Mouse (Mus musculus) heart, embryonic 10.5 days (tissue): ENCODE data around the gene Rnf8. TPM values are rescaled to one million over a fixed set of nuclear protein-coding genes. Genes with fewer than 3 reads are reported as not detected.
"Not testable (repeated sequence)": the region's sequence is repeated elsewhere in the genome, so short reads cannot be mapped to it uniquely, and the experiment has no call there.

Experiments
- DNase-seq: peaks from one replicate; pipeline ENCODE4 v3.0.0-alpha.2; 2017; ENCODE audit warnings: low spot score
- H3K27ac ChIP-seq: fragments of 300-500 bp; sonication (generic); 2 replicates; pipeline ENCODE4 v1.5.1; 2016; ENCODE audit warnings: mild to moderate bottlenecking
- H3K27me3 ChIP-seq: fragments of 300-500 bp; sonication (generic); 2 replicates; pipeline ENCODE4 v1.6.1; 2016; ENCODE audit warnings: mild to moderate bottlenecking; ENCODE audit not compliant: poor library complexity, insufficient read depth, severe bottlenecking
- H3K36me3 ChIP-seq: fragments of 300-500 bp; sonication (generic); 2 replicates; pipeline ENCODE4 v1.6.1; 2016; ENCODE audit warnings: mild to moderate bottlenecking, moderate library complexity
- H3K4me1 ChIP-seq: fragments of 300-500 bp; sonication (generic); 2 replicates; pipeline ENCODE4 v1.6.1; 2016; ENCODE audit warnings: mild to moderate bottlenecking
- H3K4me3 ChIP-seq: fragments of 300-500 bp; sonication (generic); 2 replicates; pipeline ENCODE4 v1.5.1; 2016; ENCODE audit warnings: mild to moderate bottlenecking, moderate library complexity
- H3K9me3 ChIP-seq: fragments of 300-500 bp; sonication (generic); 2 replicates; pipeline ENCODE4 v1.6.1; 2016; ENCODE audit warnings: mild to moderate bottlenecking, moderate library complexity
- WGBS: fragments of 180-500 bp; shearing (Covaris S2); methylation state at CpG from one replicate; pipeline ENCODE4 v1.1.7; 2016; 5-methylcytosine and 5-hydroxymethylcytosine counted together
- polyA plus RNA-seq: library from polyadenylated mRNA; unstranded; fragments of >200 nt; fragmentation: Nextera tagmentation; extraction: Ambion mirVana; gene quantifications from 2 replicates; pipeline ENCODE4 v1.2.1, GENCODE M21; 2016

The Rnf8 gene
- polyA plus RNA-seq, 1 experiment from 2014 or later: 85.7 TPM

DNA sequence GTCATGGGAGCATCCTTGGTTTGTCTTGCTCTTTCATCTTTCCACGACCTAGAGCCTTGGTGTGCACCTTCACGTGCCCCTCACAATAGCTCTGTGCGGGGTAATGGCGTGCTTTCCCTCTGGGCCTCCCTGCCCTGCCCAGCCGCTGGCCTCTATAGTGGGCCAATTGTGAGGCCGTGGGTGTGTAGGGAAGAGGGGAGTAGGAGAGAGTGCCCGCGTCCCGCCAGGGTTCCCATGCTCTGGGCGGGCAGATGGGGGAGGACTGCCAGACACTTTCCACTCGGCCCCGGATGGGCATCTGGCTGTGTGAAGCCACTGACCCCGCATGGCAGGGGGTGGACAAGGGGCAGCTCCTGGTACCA lies 17.8 kb upstream of the Rnf8 start:
- Histone ChIP-seq H3K36me3 (peaks cover 53% of the 10 kb centered on the region), H3K4me3 (no peak overlapping the region), H3K27me3 (no peaks in the 10 kb centered on the region), H3K9me3 (no peaks in the 10 kb centered on the region), H3K4me1 (peaks cover 24% of the 10 kb centered on the region), H3K27ac (peak overlapping the region; percentile 3)
- no peak for DNase-seq
- 88% methylated on average over 13 of the region's 13 CpGs for WGBS

DNA sequence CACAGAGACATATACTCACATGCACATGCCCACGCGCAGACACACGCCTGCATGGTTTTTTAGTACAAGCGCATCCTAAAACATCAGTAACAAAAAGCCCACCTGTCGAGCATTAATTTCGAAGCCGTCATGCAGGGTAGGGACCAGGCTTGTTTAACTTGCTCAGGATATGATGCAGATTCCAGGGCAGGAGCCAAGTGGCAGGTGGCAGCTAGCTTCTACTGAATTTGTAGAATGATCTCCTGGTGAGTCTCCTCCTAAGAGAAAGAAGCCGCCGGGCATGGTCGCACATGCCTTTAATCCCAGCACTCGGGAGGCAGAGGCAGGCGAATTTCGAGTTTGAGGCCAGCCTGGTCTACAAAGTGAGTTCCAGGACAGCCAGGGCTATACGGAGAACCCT lies 15.5 kb upstream of the Rnf8 start:
- 94% methylated on average over 14 of the region's 14 CpGs for WGBS
- peaks cover 24% of the 10 kb centered on the region for H3K4me1 ChIP-seq
- no peak overlapping the region for H3K27ac ChIP-seq
- H3K4me3 ChIP-seq: no peak overlapping the region
- DNase-seq: no peak
- H3K9me3 ChIP-seq: no peaks in the 10 kb centered on the region
- no peaks in the 10 kb centered on the region for H3K27me3 ChIP-seq
- peaks cover 72% of the 10 kb centered on the region for H3K36me3 ChIP-seq

DNA sequence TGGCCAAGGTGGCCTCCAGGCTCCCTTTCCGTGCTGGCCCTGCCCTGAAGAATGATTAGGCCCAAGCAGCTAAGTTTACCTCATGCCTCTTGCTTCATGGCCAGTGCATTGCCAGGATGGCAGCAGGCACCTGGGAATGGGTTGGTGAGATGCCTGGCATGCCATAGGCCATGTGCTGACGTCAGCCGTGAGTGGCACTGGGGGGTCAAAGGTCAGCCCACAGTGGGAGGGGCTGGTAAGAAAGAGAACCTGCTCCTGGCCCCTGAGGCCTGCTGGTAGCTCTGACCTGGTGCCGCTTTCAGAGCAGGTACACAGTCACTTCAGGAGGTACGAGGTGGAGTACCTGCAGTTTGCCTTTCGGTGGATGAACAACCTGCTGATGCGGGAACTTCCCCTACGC lies 15.1 kb upstream of the Rnf8 start:
- H3K27me3 ChIP-seq: no peaks in the 10 kb centered on the region
- peaks cover 24% of the 10 kb centered on the region for H3K4me1 ChIP-seq
- no peaks in the 10 kb centered on the region for H3K9me3 ChIP-seq
- no peak overlapping the region for H3K4me3 ChIP-seq
- WGBS: 86% methylated on average over 8 of the region's 8 CpGs
- H3K36me3 ChIP-seq: peaks cover 75% of the 10 kb centered on the region
- DNase-seq: no peak
- H3K27ac ChIP-seq: no peak overlapping the region

DNA sequence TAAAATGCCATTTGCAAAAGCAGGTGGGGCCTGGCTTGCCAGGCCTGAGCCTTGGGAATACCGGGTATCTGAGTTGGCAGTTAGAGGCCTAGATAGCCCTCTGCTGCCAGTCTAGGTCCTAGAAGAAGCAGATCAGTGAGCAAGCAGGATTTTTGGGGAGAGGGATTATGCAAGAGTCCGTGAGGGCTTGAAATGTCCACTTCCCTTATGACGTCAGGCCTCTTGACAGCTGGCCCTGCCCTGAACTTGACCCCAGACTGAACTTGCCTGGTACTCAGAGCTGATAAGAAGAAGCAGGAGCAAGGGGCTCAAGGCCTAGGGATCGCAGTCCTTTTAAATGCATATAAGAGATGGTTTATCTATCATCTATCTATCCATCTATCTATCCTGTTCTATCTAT lies 13.2 kb upstream of the Rnf8 start:
- H3K36me3 ChIP-seq: peaks cover 72% of the 10 kb centered on the region
- no peak overlapping the region for H3K4me3 ChIP-seq
- no peak overlapping the region for H3K27ac ChIP-seq
- peaks cover 22% of the 10 kb centered on the region for H3K4me1 ChIP-seq
- WGBS: 56% methylated on average over 4 of the region's 4 CpGs
- no peak for DNase-seq
- no peaks in the 10 kb centered on the region for H3K27me3 ChIP-seq
- H3K9me3 ChIP-seq: no peaks in the 10 kb centered on the region

DNA sequence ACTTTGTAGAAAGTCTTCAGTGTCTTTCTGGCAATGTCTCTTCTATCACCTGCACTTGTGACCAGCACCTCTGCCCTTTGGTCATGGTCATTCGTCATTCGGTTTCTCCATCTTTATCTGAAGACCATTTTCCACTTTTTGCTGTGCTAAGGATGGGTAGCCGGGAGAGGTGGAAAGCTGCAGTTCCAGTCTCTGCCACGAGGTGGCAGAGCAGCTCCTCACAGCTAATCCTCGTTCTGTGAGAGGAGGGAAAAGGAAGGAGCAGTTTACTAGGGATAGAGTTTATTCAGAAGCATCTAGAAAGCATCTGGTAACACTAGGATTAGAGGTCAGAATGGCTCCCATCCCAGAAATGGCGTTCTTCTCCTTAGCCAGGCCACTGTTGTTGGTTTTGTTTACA lies 11.3 kb upstream of the Rnf8 start:
- WGBS: 22% methylated on average over 6 of the region's 6 CpGs
- H3K36me3 ChIP-seq: peaks cover 62% of the 10 kb centered on the region
- peaks cover 14% of the 10 kb centered on the region for H3K4me1 ChIP-seq
- no peaks in the 10 kb centered on the region for H3K9me3 ChIP-seq
- no peak overlapping the region for H3K27ac ChIP-seq
- no peaks in the 10 kb centered on the region for H3K27me3 ChIP-seq
- H3K4me3 ChIP-seq: no peak overlapping the region
- DNase-seq: no peak

DNA sequence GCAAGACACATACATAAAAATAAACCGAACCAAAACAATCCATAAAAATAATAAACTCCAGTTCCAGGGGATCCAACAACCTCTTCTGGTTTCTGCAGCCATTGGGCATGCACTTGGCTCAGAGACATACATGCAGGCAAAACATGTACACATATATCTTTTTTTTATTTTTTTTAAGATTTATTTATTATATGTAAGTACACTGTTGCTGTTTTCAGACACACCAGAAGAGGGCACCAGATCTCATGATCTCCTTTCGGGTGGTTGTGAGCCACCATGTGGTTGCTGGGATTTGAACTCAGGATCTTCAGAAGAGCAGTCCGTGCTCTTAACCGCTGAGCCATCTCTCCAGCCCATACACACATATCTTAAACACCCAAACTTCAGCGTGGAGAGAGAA lies 1.1 kb upstream of the Rnf8 start:
- not testable (repeated sequence) for DNase-seq, H3K27ac ChIP-seq, H3K27me3 ChIP-seq, H3K9me3 ChIP-seq, H3K4me3 ChIP-seq, H3K36me3 ChIP-seq
- H3K4me1 ChIP-seq: peaks cover 35% of the 10 kb centered on the region
- 79% methylated on average over 5 of the region's 5 CpGs for WGBS

DNA sequence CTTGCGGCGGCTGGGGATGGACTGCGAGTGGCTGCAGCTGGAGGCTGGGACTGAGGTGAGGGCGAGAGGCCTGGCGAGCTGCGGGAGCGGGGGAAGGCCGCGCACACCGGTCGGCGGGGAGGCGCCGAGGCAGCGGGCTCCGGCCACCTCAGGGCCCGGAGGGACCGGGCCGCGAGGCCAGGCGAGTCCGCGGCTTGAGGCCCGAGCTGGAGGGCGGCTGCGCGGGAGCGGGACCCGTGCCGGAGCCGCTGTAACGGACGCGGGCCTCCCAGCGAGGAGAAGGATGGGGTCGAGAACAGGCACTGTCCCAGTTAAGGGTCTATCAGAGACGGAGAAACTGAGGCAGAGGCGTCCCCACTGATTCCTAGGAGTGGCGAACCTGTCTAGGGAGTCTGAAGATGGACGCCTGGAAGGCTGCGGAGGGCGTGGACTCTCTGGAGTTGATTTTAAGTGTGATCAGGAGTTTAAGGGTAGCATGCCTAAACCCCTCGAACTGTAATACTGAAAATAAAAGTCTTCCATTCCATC lies 498 bp downstream of the Rnf8 start:
- DNase-seq: no peak

DNA sequence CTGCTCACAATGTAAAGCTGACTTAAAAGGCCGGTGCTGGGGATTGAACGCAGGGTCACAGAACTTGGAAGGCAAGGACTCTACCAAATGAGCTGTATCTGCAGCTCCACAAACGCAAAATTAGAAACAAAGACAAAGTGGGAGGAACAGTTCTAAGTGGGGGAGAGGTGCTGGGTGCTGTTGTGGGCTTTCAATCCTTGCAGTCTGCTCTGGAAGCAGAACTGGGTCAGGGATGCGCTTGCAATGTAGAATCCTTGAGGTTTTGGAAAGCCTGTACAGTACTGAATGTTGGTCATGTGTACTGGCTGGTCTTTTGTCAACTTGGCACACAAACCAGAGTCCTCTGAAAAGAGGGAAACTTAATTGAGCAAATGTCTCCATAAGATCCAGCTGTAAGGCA lies 1.0 kb downstream of the Rnf8 start:
- no peaks in the 10 kb centered on the region for H3K27me3 ChIP-seq
- peaks cover 24% of the 10 kb centered on the region for H3K36me3 ChIP-seq
- H3K4me3 ChIP-seq: peak overlapping the region; percentile 98
- peaks cover 35% of the 10 kb centered on the region for H3K4me1 ChIP-seq
- WGBS: 10% methylated on average over 4 of the region's 4 CpGs
- DNase-seq: no peak
- H3K27ac ChIP-seq: peak overlapping the region; percentile 98
- H3K9me3 ChIP-seq: no peaks in the 10 kb centered on the region

More for the DNA sequence above, 498 bp downstream of the Rnf8 start:
- Histone ChIP-seq H3K9me3 (no peaks in the 10 kb centered on the region), H3K4me3 (peak overlapping the region; percentile 98), H3K27me3 (no peaks in the 10 kb centered on the region), H3K4me1 (peaks cover 35% of the 10 kb centered on the region), H3K36me3 (peaks cover 21% of the 10 kb centered on the region), H3K27ac (peak overlapping the region; percentile 98)
- whole genome bisulfite sequencing: under 1% methylated on average over 43 of the region's 43 CpGs

DNA sequence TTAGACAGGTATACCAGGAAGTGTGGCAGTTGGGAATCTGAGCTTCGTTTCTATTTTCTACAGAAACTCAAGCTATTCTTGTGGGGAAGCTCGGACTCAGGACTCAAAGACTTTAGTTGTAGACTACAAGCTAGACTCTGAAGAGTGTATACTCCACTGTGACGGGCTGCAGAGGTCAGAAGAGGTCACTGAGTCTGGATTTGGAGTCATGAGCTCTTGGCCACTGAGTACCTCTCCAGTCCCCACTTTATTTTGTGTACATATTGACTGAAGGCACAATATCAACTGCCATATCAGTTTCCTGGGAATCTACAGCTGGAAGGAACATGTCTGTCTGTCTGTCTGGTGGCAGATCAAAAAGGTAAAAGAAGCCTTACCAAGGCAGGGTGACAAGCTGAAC lies 4.6 kb downstream of the Rnf8 start:
- Histone ChIP-seq H3K4me3 (no peak overlapping the region), H3K4me1 (peaks cover 19% of the 10 kb centered on the region), H3K27ac (no peak overlapping the region), H3K36me3 (peaks cover 60% of the 10 kb centered on the region), H3K27me3 (no peaks in the 10 kb centered on the region), H3K9me3 (no peaks in the 10 kb centered on the region)
- no peak for DNase-seq
- WGBS: 80% methylated on average over 3 of the region's 3 CpGs

DNA sequence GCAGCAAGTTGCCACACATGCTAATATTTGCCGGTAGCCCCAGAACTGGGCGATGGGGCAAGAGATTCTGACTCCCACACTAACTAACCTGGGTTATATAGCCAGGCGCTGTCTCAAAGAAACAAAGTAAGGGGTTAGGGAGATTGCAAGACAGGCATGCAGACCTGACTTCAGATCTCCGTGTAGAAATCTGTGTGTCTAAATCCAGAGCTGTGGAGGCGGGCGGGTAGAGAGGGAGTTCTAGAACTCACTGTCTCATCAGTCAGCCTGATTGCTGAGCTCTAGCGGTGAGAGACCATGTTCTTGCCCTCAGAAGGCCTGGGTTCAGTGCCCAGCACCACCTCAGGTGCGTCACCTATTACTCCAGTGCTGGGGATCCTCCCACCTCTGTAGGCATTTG lies 8.9 kb downstream of the Rnf8 start:
- Histone ChIP-seq H3K27ac (no peak overlapping the region), H3K27me3 (no peaks in the 10 kb centered on the region), H3K4me3 (no peak overlapping the region), H3K36me3 (peaks cover 95% of the 10 kb centered on the region), H3K4me1 (0 out of 2 replicates have a peak, but pooled peaks cover 3% of the 10 kb centered on the region), H3K9me3 (no peaks in the 10 kb centered on the region)
- DNase-seq: no peak
- 93% methylated on average over 8 of the region's 8 CpGs for WGBS

DNA sequence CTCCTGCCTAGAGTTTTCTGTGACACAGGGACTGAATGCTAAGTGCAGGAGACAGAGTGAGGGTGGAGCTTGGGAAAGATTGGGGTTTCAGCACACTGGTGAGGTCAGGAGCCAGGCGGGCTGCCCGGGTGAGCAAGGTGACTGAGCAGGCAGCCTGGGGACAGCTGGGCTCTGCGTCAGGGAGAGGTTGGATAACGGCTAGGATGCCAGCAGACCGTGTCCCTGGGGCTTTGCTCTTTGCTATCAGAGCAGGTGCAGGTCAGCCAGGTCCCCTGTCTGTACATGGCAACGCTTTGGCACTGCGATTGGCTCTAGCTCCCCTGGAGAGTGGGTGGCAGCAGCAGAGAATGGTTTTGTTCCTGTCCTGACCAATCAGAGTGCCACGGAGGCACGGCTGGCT lies 12.7 kb downstream of the Rnf8 start:
- Histone ChIP-seq H3K4me3 (no peak overlapping the region), H3K4me1 (0 out of 2 replicates have a peak, but pooled peaks cover 3% of the 10 kb centered on the region), H3K27ac (no peak overlapping the region), H3K27me3 (no peaks in the 10 kb centered on the region), H3K9me3 (no peaks in the 10 kb centered on the region), H3K36me3 (peaks cover 96% of the 10 kb centered on the region)
- DNase-seq: no peak
- WGBS: 95% methylated on average over 9 of the region's 9 CpGs

DNA sequence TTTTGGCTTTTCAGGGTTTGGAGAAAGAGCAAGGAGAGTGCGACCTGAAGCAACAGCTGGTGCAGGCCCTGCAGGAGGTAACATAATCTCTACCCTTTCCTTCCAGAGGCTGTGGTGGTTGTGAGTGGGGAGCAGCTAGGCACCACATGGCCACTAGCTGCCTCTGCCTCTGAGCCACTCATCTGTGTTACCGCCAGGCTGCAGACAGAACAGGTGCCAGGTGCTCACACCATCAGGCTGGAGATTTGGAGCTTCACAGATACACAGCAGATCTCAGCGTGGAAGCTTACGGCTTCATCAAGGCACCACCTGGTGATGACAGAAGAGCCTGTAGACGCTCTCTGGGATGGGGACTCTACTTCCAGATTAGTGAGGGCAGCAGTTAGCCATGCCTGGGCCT lies 14.4 kb downstream of the Rnf8 start:
- no peak for DNase-seq
- Histone ChIP-seq H3K27me3 (no peaks in the 10 kb centered on the region), H3K4me3 (no peak overlapping the region), H3K9me3 (no peaks in the 10 kb centered on the region), H3K27ac (no peak overlapping the region), H3K36me3 (peaks cover 95% of the 10 kb centered on the region), H3K4me1 (0 out of 2 replicates have a peak, but pooled peaks cover 3% of the 10 kb centered on the region)
- 77% methylated on average over 5 of the region's 5 CpGs for WGBS

DNA sequence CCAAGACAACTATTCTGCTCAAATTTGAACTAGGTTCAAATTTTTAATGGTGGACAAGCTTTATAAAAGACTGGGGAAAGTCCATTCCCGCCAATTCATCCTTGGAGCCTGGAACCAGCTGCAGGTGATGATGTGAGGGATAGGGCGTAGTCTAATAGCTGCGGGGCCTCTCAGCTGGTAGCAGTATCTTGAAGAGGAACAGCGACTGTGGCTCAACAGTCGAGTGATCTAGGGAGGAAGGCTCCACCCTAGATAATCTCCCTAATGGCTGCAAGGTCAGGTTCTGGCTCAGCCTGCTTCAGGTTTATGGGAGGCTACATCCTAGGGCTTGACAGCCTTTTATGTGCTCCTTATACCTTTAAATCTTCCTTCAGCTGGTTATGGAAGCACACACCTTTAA lies 15.0 kb downstream of the Rnf8 start:
- H3K36me3 ChIP-seq: peaks cover 95% of the 10 kb centered on the region
- DNase-seq: no peak
- WGBS: 62% methylated on average over 5 of the region's 5 CpGs
- H3K27ac ChIP-seq: no peak overlapping the region
- H3K27me3 ChIP-seq: no peaks in the 10 kb centered on the region
- H3K4me1 ChIP-seq: 0 out of 2 replicates have a peak, but pooled peaks cover 3% of the 10 kb centered on the region
- no peaks in the 10 kb centered on the region for H3K9me3 ChIP-seq
- no peak overlapping the region for H3K4me3 ChIP-seq

DNA sequence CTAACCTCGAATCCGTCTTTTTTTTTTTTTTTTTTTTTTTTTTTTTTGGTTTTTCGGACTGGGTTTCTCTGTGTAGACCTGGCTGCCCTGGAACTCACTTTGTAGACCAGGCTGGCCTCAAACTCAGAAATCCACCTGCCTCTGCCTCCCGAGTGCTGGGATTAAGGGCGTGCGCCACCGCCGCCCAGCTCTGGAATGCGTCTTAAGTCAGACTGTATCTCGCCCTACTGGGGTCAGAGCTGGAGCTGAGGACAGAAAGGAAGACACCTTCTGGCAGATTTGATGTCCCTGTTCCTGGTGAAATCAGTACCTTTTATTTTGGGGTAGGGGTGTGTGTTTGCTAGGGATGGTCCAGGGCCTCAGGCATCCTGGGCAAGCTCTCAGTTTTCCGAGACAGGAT lies 17.7 kb downstream of the Rnf8 start:
- peaks cover 97% of the 10 kb centered on the region for H3K36me3 ChIP-seq
- H3K9me3 ChIP-seq: no peaks in the 10 kb centered on the region
- H3K27me3 ChIP-seq: no peaks in the 10 kb centered on the region
- DNase-seq: no peak
- WGBS: 92% methylated on average over 11 of the region's 11 CpGs
- H3K4me3 ChIP-seq: no peak overlapping the region
- peaks cover 7% of the 10 kb centered on the region for H3K4me1 ChIP-seq
- H3K27ac ChIP-seq: no peak overlapping the region
